ENCODE assay signal across 16 mouse cellular contexts in genomic region chr4:47746498-47747190, GRCm38 (mm10).
DNase-seq lines count a peak whose midpoint lies in the region; ATAC-seq lines count a peak whose summit lies in the region.
"Had no signal": no experiment of that assay in that cellular context is flagged by ENCODE, and none has a peak within 500 bp of the region (broad histone marks: within the 10 kb centered on the region; RNA-seq: fewer than 3 reads in every experiment).

No protein-coding gene starts in this region.

- ATAC-seq in activated CD4-positive, CD25-positive, alpha-beta regulatory T cell, adult 4 months: peak; percentile 85
- ATAC-seq: forebrain, embryonic 14.5 days; midbrain, embryonic 16.5 days had no signal

- peak; percentile 3 for DNase-seq in lung, postnatal 25 days (ENCODE audit: low spot score)
- no peak for DNase-seq in lung, postnatal 14 days
- peak; percentile 22 to 78 for DNase-seq in natural killer cell, adult 2 months (ENCODE audit: low spot score in 2 of 2)
- DNase-seq in thymus, postnatal 25 days: peak; percentile 13
- no peak for DNase-seq in cerebellum, adult 9-10 months
- DNase-seq in retina, embryonic 14.5 days (ENCODE audit: low spot score): no peak
- DNase-seq in urinary bladder, postnatal 10 days (ENCODE audit: low spot score): no peak
- DNase-seq: adrenal gland, postnatal 25 days; cerebellum, postnatal 10 days; heart, adult 18-20 months; kidney, adult 11 months; kidney, postnatal 25 days; retina, postnatal 1 day had no signal

Comparison
In these comparisons a context has a peak if more than half of its experiments do, and no peak if none do; other contexts are left out.
1. DNase-seq: peak in lung, postnatal 25 days (single experiment), natural killer cell, adult 2 months (2 of 2) and thymus, postnatal 25 days (single experiment); none in lung, postnatal 14 days (single experiment), cerebellum, adult 9-10 months (single experiment), retina, embryonic 14.5 days (single experiment) and urinary bladder, postnatal 10 days (single experiment).